Mouse (Mus musculus): Measurements from ENCODE around the gene Clec18a. TPM values are rescaled to one million over a fixed set of nuclear protein-coding genes. Genes with fewer than 3 reads are reported as not detected.
"Not testable (repeated sequence)": the region's sequence is repeated elsewhere in the genome, so short reads cannot be mapped to it uniquely, and the experiment has no call there.

Clec18a gene
- polyA plus RNA-seq (2015; fragmentation: Nextera tagmentation; extraction: Ambion mirVana): 0.09 TPM in 1 of 2 replicates, not detected in the other

DNA sequence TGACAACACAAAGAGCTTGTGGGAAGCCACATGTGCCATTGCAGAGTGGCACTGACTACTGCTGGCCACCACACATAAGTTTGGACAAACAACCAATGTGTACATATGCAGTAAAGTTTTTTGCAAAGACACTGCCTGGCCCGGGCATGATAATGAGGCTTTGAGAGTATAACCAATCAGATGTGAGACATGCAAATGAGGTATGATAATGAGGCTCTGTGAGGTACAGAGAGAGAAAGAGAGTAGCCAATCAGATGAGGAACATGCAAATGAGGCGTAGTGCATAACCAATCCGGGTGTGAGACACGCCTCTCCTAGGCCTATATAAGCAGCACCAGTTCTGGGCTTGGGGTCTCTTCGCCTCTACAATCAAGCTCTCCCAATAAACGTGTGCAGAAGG lies at the start of gene Clec18a:
Gene Clec18a, minus strand, starts transcription at position 101 of the 400 bp plus-strand sequence.
- H3K27ac ChIP-seq (replicated peaks); ATAC-seq (ENCODE audit: insufficient number of reproducible peaks, low FRiP score, low TSS enrichment, low read depth); H3K9me3 ChIP-seq (replicated peaks); H3K27me3 ChIP-seq; H3K36me3 ChIP-seq; H3K4me3 ChIP-seq (replicated peaks); H3K4me2 ChIP-seq (replicated peaks); H3K9ac ChIP-seq: not testable (repeated sequence)
- whole genome bisulfite sequencing: 91% methylated on average over 6 of the region's 6 CpGs
- H3K4me1 ChIP-seq: peaks cover 13% of the 10 kb centered on the region

DNA sequence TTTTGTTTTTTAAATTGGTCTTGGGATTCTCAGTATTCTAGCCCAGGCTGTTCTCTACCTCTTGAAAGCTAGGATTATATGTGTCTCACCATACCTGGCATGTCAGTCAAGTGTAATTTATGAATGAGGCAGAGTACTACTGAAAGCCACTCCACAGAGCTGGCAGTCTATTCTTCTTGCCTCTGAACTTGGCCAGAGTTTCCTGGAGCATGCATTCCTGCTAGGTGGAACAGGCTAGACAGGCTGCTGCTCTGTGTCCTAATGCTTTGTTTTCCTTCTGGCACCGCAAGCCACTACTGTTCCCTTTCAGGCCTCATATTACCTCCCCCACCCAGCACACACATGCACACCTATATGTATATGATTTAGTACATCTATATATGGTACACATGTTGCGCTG lies 38.5 kb upstream of the Clec18a start:
- no peak overlapping the region for H3K4me2 ChIP-seq (replicated peaks)
- H3K9me3 ChIP-seq (replicated peaks): no peaks in the 10 kb centered on the region
- H3K27me3 ChIP-seq: no peaks in the 10 kb centered on the region
- WGBS: 77% methylated on average over 2 of the region's 2 CpGs
- H3K27ac ChIP-seq (replicated peaks): no peak overlapping the region
- no peak overlapping the region for H3K4me3 ChIP-seq (replicated peaks)
- H3K9ac ChIP-seq: no peak overlapping the region
- H3K36me3 ChIP-seq: peaks cover 75% of the 10 kb centered on the region
- no peak for ATAC-seq (ENCODE audit: insufficient number of reproducible peaks, low FRiP score, low TSS enrichment, low read depth)
- H3K4me1 ChIP-seq: no peaks in the 10 kb centered on the region

DNA sequence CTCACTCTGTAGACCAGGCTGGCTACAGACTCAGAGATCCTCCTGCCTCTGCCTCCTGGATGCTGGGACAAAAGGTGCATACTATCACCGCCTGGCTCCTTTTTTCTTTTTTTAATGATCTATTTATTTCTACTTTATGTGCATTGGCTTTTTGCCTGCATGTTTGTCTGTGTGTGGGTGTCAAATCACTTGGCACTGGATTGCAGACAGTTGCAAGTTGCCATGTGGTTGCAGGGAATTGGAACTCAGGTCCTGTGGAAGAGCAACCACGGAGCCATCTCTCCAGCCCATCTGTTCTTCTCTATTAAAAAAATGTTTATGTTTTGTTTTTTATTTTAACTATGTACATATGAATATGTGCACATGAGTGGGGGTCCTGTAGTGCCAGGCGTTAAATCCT lies 27.3 kb upstream of the Clec18a start:
- no peak overlapping the region for H3K9ac ChIP-seq
- H3K27ac ChIP-seq (replicated peaks): no peak overlapping the region
- H3K27me3 ChIP-seq: no peaks in the 10 kb centered on the region
- H3K4me2 ChIP-seq (replicated peaks): no peak overlapping the region
- no peak overlapping the region for H3K4me3 ChIP-seq (replicated peaks)
- ATAC-seq (ENCODE audit: insufficient number of reproducible peaks, low FRiP score, low TSS enrichment, low read depth): no peak
- H3K4me1 ChIP-seq: no peaks in the 10 kb centered on the region
- H3K9me3 ChIP-seq (replicated peaks): no peaks in the 10 kb centered on the region
- peaks cover 83% of the 10 kb centered on the region for H3K36me3 ChIP-seq
- WGBS: 85% methylated on average over 3 of the region's 3 CpGs

DNA sequence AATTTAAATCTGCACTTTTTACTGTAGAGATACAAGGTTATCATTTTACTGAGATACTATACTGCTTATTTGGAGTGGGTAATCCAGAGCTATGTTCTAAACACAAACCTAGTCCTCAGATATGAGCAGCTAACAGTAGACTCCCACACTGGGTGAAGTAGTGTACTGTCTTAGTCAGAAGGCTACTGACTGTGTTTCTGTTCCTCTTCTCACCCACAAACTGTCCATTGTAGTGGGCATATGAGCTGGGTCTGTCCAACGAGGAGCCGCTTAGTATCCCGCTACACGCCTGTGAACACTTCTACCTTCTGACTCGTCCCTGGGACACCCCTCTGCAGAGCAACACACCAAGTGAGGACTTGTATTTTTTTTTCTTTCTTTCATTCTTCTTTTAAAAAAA lies 22.7 kb upstream of the Clec18a start:
- ATAC-seq (ENCODE audit: insufficient number of reproducible peaks, low FRiP score, low TSS enrichment, low read depth): no peak
- H3K4me2 ChIP-seq (replicated peaks): no peak overlapping the region
- WGBS: 92% methylated on average over 5 of the region's 5 CpGs
- no peaks in the 10 kb centered on the region for H3K4me1 ChIP-seq
- peaks cover 66% of the 10 kb centered on the region for H3K36me3 ChIP-seq
- H3K27me3 ChIP-seq: no peaks in the 10 kb centered on the region
- H3K4me3 ChIP-seq (replicated peaks): no peak overlapping the region
- H3K9ac ChIP-seq: no peak overlapping the region
- H3K27ac ChIP-seq (replicated peaks): no peak overlapping the region
- H3K9me3 ChIP-seq (replicated peaks): no peaks in the 10 kb centered on the region

DNA sequence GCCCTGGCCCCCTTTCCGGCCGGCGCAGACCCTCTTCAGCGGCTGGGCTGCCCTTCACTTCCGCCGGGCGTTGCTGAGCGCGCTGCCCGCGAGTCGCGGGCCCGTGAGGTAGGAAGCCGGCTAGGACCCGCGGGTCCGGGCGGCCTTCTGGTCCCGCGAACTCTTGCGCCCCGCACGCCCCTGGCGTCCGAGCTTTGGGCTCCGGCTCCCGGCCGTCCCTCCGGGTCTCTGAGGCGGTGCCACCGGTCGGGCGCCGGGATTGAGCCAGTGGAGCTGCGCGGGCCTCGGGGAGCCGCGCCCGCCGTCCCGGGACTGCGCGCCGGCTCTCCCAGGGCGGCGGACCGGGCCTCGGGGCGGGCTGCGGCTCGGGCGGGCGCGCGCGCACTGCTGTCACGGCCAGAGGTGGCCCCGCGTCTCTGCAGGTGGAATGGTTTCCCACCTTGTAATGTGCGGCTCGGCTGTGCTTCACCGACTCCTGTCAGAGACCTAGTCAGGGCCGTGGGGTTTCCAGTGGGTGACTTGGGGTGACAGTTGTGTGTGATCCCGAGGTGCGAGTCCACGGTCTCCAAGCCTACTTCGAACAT lies 2.6 kb upstream of the Clec18a start:
- ATAC-seq (ENCODE audit: insufficient number of reproducible peaks, low FRiP score, low TSS enrichment, low read depth); H3K27me3 ChIP-seq; H3K9me3 ChIP-seq (replicated peaks); H3K27ac ChIP-seq (replicated peaks); H3K36me3 ChIP-seq: not testable (repeated sequence)
- H3K4me2 ChIP-seq (replicated peaks): peak overlapping the region; percentile 77
- H3K4me1 ChIP-seq: peaks cover 13% of the 10 kb centered on the region
- WGBS: under 1% methylated on average over 64 of the region's 69 CpGs
- peak overlapping the region; percentile 65 for H3K4me3 ChIP-seq (replicated peaks)
- H3K9ac ChIP-seq: peak overlapping the region; percentile 48

DNA sequence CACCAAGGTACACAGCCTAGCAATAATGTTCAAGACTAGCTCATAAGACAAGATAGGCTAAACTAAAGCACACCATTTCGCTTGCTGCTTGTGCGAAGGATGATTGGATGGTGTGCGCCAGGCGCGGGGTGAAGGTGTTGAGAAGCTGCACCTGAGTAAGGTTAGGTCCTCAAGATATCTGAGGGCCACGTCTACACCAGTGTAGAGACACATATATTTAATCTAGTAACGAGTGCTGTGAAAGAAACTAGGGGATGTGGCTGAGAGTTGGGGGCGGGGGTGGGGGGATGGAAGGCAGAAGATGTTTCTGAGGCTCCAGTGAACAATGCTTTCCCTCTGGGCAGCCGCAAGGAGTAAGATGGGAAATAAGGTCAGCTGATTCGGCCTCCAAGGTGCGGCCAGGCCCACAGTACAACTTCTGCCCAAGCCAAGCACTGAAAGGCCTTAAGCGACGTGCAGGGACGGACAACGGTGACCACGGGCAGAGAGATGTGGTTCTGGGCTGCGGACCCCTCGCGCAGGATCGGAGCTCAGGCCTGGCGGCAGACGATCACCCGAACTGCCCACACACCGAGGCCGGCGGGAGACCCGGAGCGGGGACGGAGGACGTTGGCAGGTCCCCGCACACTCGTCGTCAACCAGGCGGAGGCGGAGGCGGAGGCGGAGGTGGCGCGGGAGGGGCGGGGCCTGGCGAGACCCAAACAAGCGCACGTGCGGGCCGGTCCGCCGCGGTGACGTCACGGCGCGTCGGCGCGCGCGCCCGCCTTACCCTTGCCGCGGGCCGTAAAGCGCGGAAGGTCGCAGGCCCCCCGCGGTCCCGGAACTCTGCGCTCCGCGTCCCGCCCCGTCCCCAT lies 1.9 kb upstream of the Clec18a start, which contains the start of gene Pdpr:
Gene Pdpr, plus strand, starts transcription at position 766 of the 854 bp plus-strand sequence.
- H3K4me2 ChIP-seq (replicated peaks): peak within 1 kb of the TSS; percentile 82
- peak; percentile 94 for ATAC-seq (ENCODE audit: insufficient number of reproducible peaks, low FRiP score, low TSS enrichment, low read depth)
- H3K36me3 ChIP-seq: no peaks in the 10 kb centered on the region
- 5% methylated on average over 69 of the region's 72 CpGs for WGBS
- H3K27ac ChIP-seq (replicated peaks): peak within 1 kb of the TSS; percentile 58; the same call in 1 of the 2 replicates
- peak within 1 kb of the TSS; percentile 48 for H3K9ac ChIP-seq
- H3K27me3 ChIP-seq: no peaks in the 10 kb centered on the region
- H3K4me1 ChIP-seq: peaks cover 13% of the 10 kb centered on the region
- no peaks in the 10 kb centered on the region for H3K9me3 ChIP-seq (replicated peaks)
- peak within 1 kb of the TSS; percentile 65 for H3K4me3 ChIP-seq (replicated peaks)

DNA sequence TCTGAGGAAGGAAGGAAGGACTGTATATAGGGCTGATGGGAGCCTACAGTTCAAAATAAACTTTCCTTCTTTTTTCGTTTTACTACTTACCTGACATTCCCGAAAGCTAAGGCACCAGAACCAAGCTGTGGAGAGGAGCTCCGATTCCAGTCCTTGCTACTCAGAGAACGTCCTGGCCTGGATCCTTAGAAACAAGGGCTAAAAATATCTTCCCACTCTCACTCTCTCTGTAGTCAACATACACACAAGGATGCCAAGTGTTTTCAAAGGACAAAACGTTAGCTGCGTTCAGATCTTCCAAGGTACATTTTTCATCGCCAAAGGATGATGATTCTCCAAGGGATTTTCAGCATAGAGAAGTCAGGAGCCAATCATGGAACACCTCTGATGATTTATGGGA lies 520 bp downstream of the Clec18a start:
- Histone ChIP-seq H3K9me3 (replicated peaks) (no peaks in the 10 kb centered on the region), H3K4me3 (replicated peaks) (no peak overlapping the region), H3K9ac (no peak overlapping the region), H3K27ac (replicated peaks) (no peak overlapping the region), H3K27me3 (no peaks in the 10 kb centered on the region), H3K4me2 (replicated peaks) (no peak overlapping the region), H3K4me1 (peaks cover 13% of the 10 kb centered on the region), H3K36me3 (no peaks in the 10 kb centered on the region)
- WGBS: 81% methylated on average over 7 of the region's 7 CpGs
- no peak for ATAC-seq (ENCODE audit: insufficient number of reproducible peaks, low FRiP score, low TSS enrichment, low read depth)

DNA sequence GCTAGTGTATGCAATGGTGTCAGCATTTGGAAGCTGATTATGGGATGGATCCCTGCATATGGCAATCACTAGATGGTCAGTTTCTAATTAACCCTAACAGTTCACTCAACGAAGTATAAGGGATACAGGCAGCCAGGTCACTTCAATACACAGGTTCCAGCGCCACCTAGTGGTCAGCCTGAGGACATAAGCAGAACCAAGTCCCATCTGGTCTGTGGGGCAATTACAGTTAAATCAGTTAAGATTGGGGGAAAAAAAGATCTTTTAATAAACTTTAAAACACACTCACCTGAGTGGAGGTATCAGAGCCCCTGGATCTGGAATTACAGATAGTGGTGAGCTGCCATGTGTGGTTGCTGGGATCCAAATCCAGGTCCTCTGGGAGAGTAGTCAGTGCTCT lies 2.1 kb downstream of the Clec18a start:
- WGBS: 2% methylated on average over 2 of the region's 2 CpGs
- Histone ChIP-seq H3K9me3 (replicated peaks) (no peaks in the 10 kb centered on the region), H3K4me1 (peaks cover 5% of the 10 kb centered on the region; the same call in 1 of the 2 replicates), H3K27me3 (no peaks in the 10 kb centered on the region), H3K9ac (no peak overlapping the region), H3K27ac (replicated peaks) (no peak overlapping the region), H3K36me3 (no peaks in the 10 kb centered on the region), H3K4me2 (replicated peaks) (no peak overlapping the region), H3K4me3 (replicated peaks) (no peak overlapping the region)
- ATAC-seq (ENCODE audit: insufficient number of reproducible peaks, low FRiP score, low TSS enrichment, low read depth): no peak

DNA sequence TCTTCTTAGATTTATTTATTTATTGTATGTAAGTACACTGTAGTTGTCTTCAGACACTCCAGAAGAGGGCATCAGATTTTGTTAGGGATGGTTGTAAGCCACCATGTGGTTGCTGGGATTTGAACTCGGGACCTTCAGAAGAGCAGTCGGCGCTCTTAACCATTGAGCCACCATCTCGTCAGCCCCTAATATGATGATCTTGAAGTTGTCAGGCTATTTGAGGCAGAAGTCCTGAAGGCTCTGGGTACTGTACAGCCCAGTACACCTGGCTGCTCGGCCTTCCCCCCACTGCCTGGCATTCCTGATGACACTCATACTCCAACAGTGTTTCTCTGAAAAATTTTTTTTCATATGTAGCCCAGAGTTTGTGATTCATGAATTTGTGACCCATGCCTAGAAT lies 8.3 kb downstream of the Clec18a start:
- not testable (repeated sequence) for H3K9me3 ChIP-seq (replicated peaks); H3K36me3 ChIP-seq; H3K27me3 ChIP-seq; H3K9ac ChIP-seq; ATAC-seq (ENCODE audit: insufficient number of reproducible peaks, low FRiP score, low TSS enrichment, low read depth); H3K4me2 ChIP-seq (replicated peaks); H3K4me3 ChIP-seq (replicated peaks); H3K27ac ChIP-seq (replicated peaks); H3K4me1 ChIP-seq
- 88% methylated on average over 5 of the region's 5 CpGs for WGBS

DNA sequence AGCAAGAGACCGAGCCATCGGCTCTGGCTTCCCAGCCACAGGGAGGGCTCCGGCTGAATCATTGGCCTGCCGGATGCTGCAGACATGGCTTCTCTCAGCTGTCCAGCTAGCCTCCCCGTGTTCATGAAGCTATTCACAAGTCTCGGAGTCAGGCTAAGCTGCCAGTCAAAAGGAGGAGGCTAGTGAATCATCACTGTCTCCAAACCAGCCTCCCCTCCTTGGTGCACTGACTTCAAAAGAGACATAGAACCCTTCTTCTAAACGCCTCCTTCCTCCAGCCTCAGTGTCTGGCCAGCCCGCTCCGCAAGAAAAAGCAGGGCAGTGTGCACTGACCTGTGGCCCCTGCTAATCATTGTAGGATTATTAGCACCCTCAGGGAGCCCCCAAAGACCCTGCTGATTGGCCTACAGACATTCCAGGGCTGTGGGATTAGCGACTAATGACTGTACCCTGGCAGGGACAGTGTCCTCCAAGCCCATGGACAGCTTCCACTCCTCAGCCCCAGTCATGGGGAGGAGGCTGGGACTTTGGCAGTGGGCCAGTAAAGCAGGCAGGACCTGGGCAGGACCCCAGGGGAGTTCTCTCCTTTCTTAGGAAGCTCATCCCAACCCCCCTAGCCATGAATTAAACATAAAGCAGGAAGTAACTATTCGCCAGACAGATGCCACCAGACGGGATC lies 10.5 kb downstream of the Clec18a start:
- no peak overlapping the region for H3K9ac ChIP-seq
- H3K27ac ChIP-seq (replicated peaks): no peak overlapping the region
- WGBS: 43% methylated on average over 12 of the region's 12 CpGs
- H3K36me3 ChIP-seq: no peaks in the 10 kb centered on the region
- no peak for ATAC-seq (ENCODE audit: insufficient number of reproducible peaks, low FRiP score, low TSS enrichment, low read depth)
- no peaks in the 10 kb centered on the region for H3K4me1 ChIP-seq
- no peaks in the 10 kb centered on the region for H3K27me3 ChIP-seq
- H3K4me3 ChIP-seq (replicated peaks): no peak overlapping the region
- no peak overlapping the region for H3K4me2 ChIP-seq (replicated peaks)
- H3K9me3 ChIP-seq (replicated peaks): no peaks in the 10 kb centered on the region

DNA sequence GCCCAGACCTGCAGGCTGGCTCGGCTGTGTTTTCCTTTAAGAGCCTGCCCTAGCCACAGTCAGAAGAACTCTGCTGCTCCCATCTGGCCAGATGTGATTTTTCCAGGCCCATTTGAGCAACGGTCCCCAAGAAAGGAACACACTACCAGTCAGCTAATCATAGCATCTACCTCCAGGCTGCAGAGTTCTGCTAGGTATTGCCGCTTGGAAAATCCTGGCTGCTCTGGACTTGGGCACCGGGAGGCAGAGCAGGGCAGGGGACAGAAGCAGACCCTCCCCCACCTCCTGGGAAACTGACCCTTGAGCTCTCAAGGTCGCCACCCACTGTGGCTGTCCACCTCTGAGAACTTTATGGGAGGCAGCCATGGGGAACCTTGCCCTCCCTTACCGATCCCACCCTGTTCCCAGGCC lies 12.4 kb downstream of the Clec18a start:
- Histone ChIP-seq H3K4me1 (no peaks in the 10 kb centered on the region), H3K4me3 (replicated peaks) (no peak overlapping the region), H3K9me3 (replicated peaks) (no peaks in the 10 kb centered on the region), H3K27ac (replicated peaks) (no peak overlapping the region), H3K4me2 (replicated peaks) (no peak overlapping the region), H3K9ac (no peak overlapping the region), H3K27me3 (no peaks in the 10 kb centered on the region), H3K36me3 (no peaks in the 10 kb centered on the region)
- WGBS: 27% methylated on average over 6 of the region's 6 CpGs
- ATAC-seq (ENCODE audit: insufficient number of reproducible peaks, low FRiP score, low TSS enrichment, low read depth): no peak
